Mouse (Mus musculus) liver, embryonic 14.5 days (tissue): ENCODE results near the gene Gm49601.

ENCODE experiments used
- CTCF ChIP-seq: IDR thresholded peaks from 2 replicates; pipeline ENCODE4 v1.5.1; 2016; ENCODE audit warnings: antibody characterized with exemption, low read depth, control low read depth
- EP300 ChIP-seq: IDR thresholded peaks from 2 replicates; pipeline ENCODE4 v1.6.1; 2016; ENCODE audit warnings: antibody characterized with exemption, low read depth

DNA sequence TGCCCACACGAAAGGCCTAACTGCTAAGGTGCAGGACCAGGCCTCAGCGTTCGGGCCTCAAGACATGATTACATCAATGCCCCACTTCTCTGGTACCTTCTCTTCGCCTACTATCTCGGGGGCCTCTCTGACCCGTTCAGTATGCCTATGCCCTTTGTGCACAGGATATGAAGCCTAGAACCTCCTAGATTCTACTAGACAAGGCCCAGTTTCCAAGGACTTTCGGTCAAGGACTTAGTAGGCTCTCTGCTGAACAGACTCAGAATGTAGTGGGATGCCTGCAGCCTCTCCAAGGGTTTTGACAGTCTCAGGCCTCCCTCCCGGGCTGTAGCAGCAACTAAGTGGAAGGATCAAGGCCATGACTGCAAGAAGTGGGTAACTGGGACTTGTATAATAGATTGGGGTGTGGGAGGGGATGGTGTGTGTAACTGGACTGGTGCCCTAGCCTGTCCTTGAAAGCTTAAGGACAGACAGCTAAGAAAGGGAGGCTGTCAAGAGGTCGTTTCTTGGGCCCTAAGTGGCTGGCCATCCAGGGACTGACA is 37.1 kb downstream of the Gm49601 start:
- TF ChIP-seq CTCF = no peak
- TF ChIP-seq EP300 = no peak
